Mouse (Mus musculus) forebrain, postnatal 0 days (tissue): ENCODE results near the gene Unc5cl. TPM values are rescaled to one million over a fixed set of nuclear protein-coding genes. Genes with fewer than 3 reads are reported as not detected.
"Not testable (repeated sequence)": the region's sequence is repeated elsewhere in the genome, so short reads cannot be mapped to it uniquely, and the experiment has no call there.

Experiments used
- ATAC-seq: fragments of 200-750 bp; cut with Nextera tagmentation; 2 replicates; pipeline ENCODE4 v1.8.0; 2017; ENCODE audit warnings: mild to moderate bottlenecking, moderate library complexity
- DNase-seq: peaks from one replicate; pipeline ENCODE4 v3.0.0-alpha.2; 2015
- H3K27ac ChIP-seq: fragments of 300-500 bp; sonication (generic); 2 replicates; pipeline ENCODE4 v1.5.1; 2014; ENCODE audit warnings: low read depth, mild to moderate bottlenecking, antibody characterized with exemption, low read length, moderate library complexity, mixed read lengths
- H3K27me3 ChIP-seq: fragments of 300-500 bp; sonication (generic); 2 replicates; pipeline ENCODE4 v1.6.1; 2014; ENCODE audit warnings: mild to moderate bottlenecking, low read length, mixed read lengths; ENCODE audit not compliant: insufficient read depth
- H3K36me3 ChIP-seq: fragments of 300-500 bp; sonication (generic); 2 replicates; pipeline ENCODE4 v1.6.1; 2014; ENCODE audit warnings: mild to moderate bottlenecking, moderate library complexity; ENCODE audit not compliant: insufficient read depth
- H3K4me1 ChIP-seq: fragments of 300-500 bp; sonication (generic); 2 replicates; pipeline ENCODE4 v1.6.1; 2014; ENCODE audit warnings: antibody characterized with exemption; ENCODE audit not compliant: insufficient read depth
- H3K4me2 ChIP-seq: fragments of 300-500 bp; sonication (generic); 2 replicates; pipeline ENCODE4 v1.6.1; 2014; ENCODE audit warnings: low read depth, mild to moderate bottlenecking, moderate library complexity
- H3K4me3 ChIP-seq: fragments of 300-500 bp; sonication (generic); 2 replicates; pipeline ENCODE4 v1.5.1; 2014; ENCODE audit warnings: low read depth, low read length, mixed read lengths
- H3K9ac ChIP-seq: fragments of 300-500 bp; sonication (generic); 2 replicates; pipeline ENCODE4 v1.6.1; 2014; ENCODE audit warnings: mild to moderate bottlenecking
- H3K9me3 ChIP-seq: fragments of 300-500 bp; sonication (generic); 2 replicates; pipeline ENCODE4 v1.6.1; 2016; ENCODE audit warnings: low read length
- CTCF ChIP-seq: sonication (generic); IDR thresholded peaks from 2 replicates; pipeline ENCODE4 v1.5.1; 2016; ENCODE audit warnings: antibody characterized with exemption, control low read depth, low read depth
- WGBS: fragments of 180-500 bp; shearing (Covaris S2); extraction: QIAGEN DNeasy Blood & Tissue Kit; methylation state at CpG from one replicate; pipeline ENCODE4 v1.1.7; 2014; 5-methylcytosine and 5-hydroxymethylcytosine counted together
- polyA plus RNA-seq: library from polyadenylated mRNA; unstranded; fragments of >200 nt; fragmentation: Nextera tagmentation; extraction: Ambion mirVana; gene quantifications from 2 replicates; pipeline ENCODE4 v1.2.1, GENCODE M21; 2015
- total RNA-seq: library from RNA; depleted of rRNA; stranded (reverse); fragments of >200 nt; gene quantifications from 2 replicates; pipeline ENCODE4 v1.2.3, GENCODE M21; 2014

Gene Unc5cl
- total and polyA plus RNA-seq, 2 experiments from 2014 or later = 0.56 TPM; not detected in 1

- no peak overlapping the region for H3K27ac ChIP-seq
Measured at GRCm38 (mm10) chr17:48467395-48468231, 12.9 kb downstream of the Unc5cl start.

GRCm38 (mm10) chr17:48474282-48474681 is 19.6 kb downstream of the Unc5cl start:
- WGBS = 88% methylated on average over 6 of the region's 6 CpGs
- not testable (repeated sequence) for DNase-seq, H3K4me2 ChIP-seq

More at GRCm38 (mm10) chr17:48467395-48468231, 12.9 kb downstream of the Unc5cl start:
- Histone ChIP-seq H3K27me3 (peaks cover 5% of the 10 kb centered on the region; the same call in 1 of the 2 replicates), H3K4me1 (no peaks in the 10 kb centered on the region), H3K4me3 (0 out of 2 replicates have a peak overlapping the region, but pooled peaks have one; percentile 3), H3K9ac (no peak overlapping the region), H3K4me2 (peak overlapping the region; percentile 28), H3K36me3 (no peaks in the 10 kb centered on the region), H3K9me3 (no peaks in the 10 kb centered on the region)
- WGBS = 12% methylated on average over 22 of the region's 22 CpGs
- ATAC-seq = peak; percentile 86
- peak; percentile 90 for DNase-seq
- TF ChIP-seq CTCF = peak; percentile 97

DNA sequence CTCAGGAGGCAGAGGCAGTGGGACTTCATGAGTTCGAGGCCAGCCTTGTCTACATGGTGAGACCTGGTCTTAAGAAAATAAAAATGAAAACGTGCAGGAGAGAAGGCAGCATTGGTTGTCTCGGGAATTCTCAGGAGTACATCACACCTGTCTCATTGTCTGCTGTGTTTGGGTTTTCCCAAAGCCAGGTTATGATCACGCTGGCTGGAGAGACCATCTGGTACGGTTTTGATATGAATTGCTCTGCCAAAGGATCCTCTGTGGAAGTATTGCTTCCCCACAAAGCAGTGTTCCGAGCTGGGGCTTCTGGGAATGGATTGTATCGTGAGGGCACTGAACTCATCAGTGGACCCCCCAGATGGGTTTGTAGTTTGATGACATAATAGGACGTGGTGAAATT is 20.7 kb downstream of the Unc5cl start:
- no peaks in the 10 kb centered on the region for H3K36me3 ChIP-seq
- no peak overlapping the region for H3K4me3 ChIP-seq
- no peaks in the 10 kb centered on the region for H3K27me3 ChIP-seq
- no peak for TF ChIP-seq CTCF
- H3K4me2 ChIP-seq = no peak overlapping the region
- H3K27ac ChIP-seq = no peak overlapping the region
- DNase-seq (no peak), ATAC-seq (no peak)
- no peak overlapping the region for H3K9ac ChIP-seq
- no peaks in the 10 kb centered on the region; the same call in 1 of the 2 replicates for H3K4me1 ChIP-seq
- H3K9me3 ChIP-seq = no peaks in the 10 kb centered on the region
- WGBS = 84% methylated on average over 8 of the region's 8 CpGs

More at GRCm38 (mm10) chr17:48474282-48474681, 19.6 kb downstream of the Unc5cl start:
- not testable (repeated sequence) for H3K9ac ChIP-seq, H3K4me1 ChIP-seq, H3K27ac ChIP-seq, H3K4me3 ChIP-seq, H3K9me3 ChIP-seq, H3K27me3 ChIP-seq, H3K36me3 ChIP-seq, ATAC-seq

DNA sequence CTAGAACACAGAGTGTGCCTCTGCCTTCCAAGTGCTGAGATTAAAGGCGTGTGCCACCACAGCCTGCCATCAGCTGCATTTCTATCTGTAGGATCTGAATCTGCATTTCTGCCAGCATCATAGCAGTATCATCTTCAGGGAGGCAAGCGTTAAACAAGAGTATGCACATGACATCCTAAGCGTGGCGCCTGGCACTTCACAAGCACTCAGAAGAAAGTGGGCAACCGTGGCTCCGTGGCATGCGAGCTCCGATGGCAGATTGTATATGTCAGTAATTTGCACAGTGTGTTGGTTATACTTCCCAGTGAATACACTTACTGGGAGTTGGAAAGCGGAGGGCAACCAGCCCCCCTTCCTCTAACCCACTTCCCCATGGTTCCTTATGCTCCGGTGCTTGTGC is 25.3 kb downstream of the Unc5cl start:
- H3K4me3 ChIP-seq = no peak overlapping the region
- TF ChIP-seq CTCF = no peak
- no peaks in the 10 kb centered on the region for H3K36me3 ChIP-seq
- no peaks in the 10 kb centered on the region for H3K27me3 ChIP-seq
- H3K4me1 ChIP-seq = no peaks in the 10 kb centered on the region; the same call in 1 of the 2 replicates
- no peaks in the 10 kb centered on the region for H3K9me3 ChIP-seq
- peak; percentile 93 for ATAC-seq
- H3K27ac ChIP-seq = no peak overlapping the region
- H3K4me2 ChIP-seq = no peak overlapping the region
- WGBS = 66% methylated on average over 10 of the region's 10 CpGs
- peak; percentile 63 for DNase-seq
- no peak overlapping the region for H3K9ac ChIP-seq

DNA sequence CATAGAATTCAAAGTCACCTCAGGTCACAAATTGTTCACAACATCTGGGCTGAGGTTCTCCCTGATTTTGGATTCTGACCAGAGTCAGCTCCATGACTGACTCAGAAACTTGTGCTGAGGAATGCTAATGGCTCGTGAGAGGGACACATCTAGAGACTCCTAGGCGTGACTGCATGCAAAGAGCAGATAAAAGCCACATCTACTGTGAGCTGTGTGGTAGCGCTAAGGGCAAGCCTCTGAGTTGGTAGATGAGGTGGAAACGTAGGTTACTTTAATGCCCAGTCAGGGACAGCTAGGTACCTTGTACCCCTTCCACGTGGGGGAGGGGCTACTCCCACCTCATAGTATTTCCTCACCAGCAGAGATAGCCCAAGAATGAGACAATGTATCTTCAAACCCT is 29.1 kb downstream of the Unc5cl start:
- 84% methylated on average over 5 of the region's 5 CpGs for WGBS

DNA sequence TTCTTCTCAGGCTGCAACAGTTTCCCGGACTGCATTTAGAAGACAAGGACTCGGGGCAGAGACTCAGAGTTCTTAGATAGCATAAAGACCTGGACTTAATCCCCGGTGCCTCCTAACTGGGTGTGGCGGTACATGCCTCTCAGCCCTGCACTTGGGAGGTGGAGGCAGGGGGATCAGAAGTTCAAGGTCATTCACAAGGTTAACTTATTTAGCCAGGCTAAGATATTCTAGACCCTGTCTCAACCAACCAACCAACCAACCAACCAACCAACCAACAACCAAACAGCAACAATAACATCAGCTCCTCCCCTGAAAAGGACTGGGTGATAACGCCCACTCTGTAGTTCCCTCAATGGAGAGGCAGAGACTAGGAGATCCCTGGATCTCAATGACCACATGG is 29.5 kb downstream of the Unc5cl start:
- no peak for ATAC-seq
- Histone ChIP-seq H3K4me3 (no peak overlapping the region), H3K4me1 (no peaks in the 10 kb centered on the region; the same call in 1 of the 2 replicates), H3K4me2 (no peak overlapping the region), H3K36me3 (no peaks in the 10 kb centered on the region), H3K9me3 (no peaks in the 10 kb centered on the region), H3K27me3 (no peaks in the 10 kb centered on the region), H3K27ac (no peak overlapping the region), H3K9ac (no peak overlapping the region)
- TF ChIP-seq CTCF = no peak
- no peak for DNase-seq
- 86% methylated on average over 5 of the region's 5 CpGs for WGBS

More for the DNA sequence above, 29.1 kb downstream of the Unc5cl start:
- Histone ChIP-seq H3K4me1 (no peaks in the 10 kb centered on the region; the same call in 1 of the 2 replicates), H3K9me3 (no peaks in the 10 kb centered on the region), H3K4me2 (no peak overlapping the region), H3K9ac (no peak overlapping the region), H3K27ac (no peak overlapping the region), H3K36me3 (no peaks in the 10 kb centered on the region), H3K27me3 (no peaks in the 10 kb centered on the region), H3K4me3 (no peak overlapping the region)
- ATAC-seq (no peak), DNase-seq (no peak)
- no peak for TF ChIP-seq CTCF

DNA sequence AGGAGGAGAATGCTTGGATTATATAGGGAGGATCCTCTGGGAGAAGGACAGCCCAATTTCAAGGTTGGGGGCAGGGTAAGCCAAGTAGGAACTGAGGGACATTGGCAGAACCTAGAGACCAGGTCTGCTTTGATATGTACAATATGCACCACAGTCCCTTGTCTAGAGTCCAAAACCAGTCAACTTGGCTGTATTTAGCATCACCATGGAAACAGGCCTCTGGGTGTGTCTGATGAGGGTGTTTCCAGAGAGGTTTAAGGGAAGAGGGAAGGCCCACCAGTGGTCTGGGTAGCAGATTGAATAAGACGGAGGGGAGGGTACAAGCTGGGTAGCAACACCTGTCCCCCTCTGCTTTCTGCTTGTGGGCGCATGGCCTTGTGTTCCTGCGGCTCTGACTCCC is 34.8 kb downstream of the Unc5cl start:
- Histone ChIP-seq H3K9ac (no peak overlapping the region), H3K27me3 (no peaks in the 10 kb centered on the region), H3K4me2 (no peak overlapping the region), H3K36me3 (no peaks in the 10 kb centered on the region), H3K27ac (no peak overlapping the region), H3K4me1 (no peaks in the 10 kb centered on the region), H3K9me3 (no peaks in the 10 kb centered on the region), H3K4me3 (no peak overlapping the region)
- ATAC-seq = no peak
- WGBS = 95% methylated on average over 3 of the region's 3 CpGs
- no peak for TF ChIP-seq CTCF
- DNase-seq = no peak
